Mouse (Mus musculus) brain, embryonic 14.5 days (tissue): Measurements from ENCODE around the gene Khk.

Source experiments
- CTCF ChIP-seq: fragments of 200-500 bp; IDR thresholded peaks from 2 replicates; pipeline ENCODE4 v1.5.1; 2012; ENCODE audit warnings: inconsistent platforms, mild to moderate bottlenecking, moderate library complexity, borderline replicate concordance; ENCODE audit not compliant: insufficient read depth, insufficient read length; ENCODE audit errors: extremely low read depth
- POLR2A ChIP-seq: fragments of 200-500 bp; IDR thresholded peaks from 2 replicates; pipeline ENCODE4 v1.6.1; 2012; ENCODE audit warnings: mild to moderate bottlenecking, inconsistent platforms, borderline replicate concordance; ENCODE audit not compliant: poor library complexity, insufficient read depth, insufficient read length, severe bottlenecking; ENCODE audit errors: extremely low read depth

- TF ChIP-seq POLR2A (peak; percentile 26; the same call in 1 of the 2 replicates), CTCF (no peak)
These were observed 33.9 kb upstream of the Khk start for GRCm38 (mm10) chr5:30887331-30887761.
